Mouse (Mus musculus): Measurements from ENCODE around the gene Rpap3. TPM values are rescaled to one million over a fixed set of nuclear protein-coding genes. Genes with fewer than 3 reads are reported as not detected.
"Not testable (repeated sequence)": the region's sequence is repeated elsewhere in the genome, so short reads cannot be mapped to it uniquely, and the experiment has no call there.

Gene Rpap3
- total RNA-seq, 1 experiment from 2014 or later = 14.6 TPM

GRCm38 (mm10) chr15:97684118-97684517, 21.5 kb downstream of the Rpap3 start:
- no peak for DNase-seq

GRCm38 (mm10) chr15:97682053-97682452, 23.6 kb downstream of the Rpap3 start:
- no peak for DNase-seq

GRCm38 (mm10) chr15:97679991-97680681, 25.5 kb downstream of the Rpap3 start:
- no peak for DNase-seq

- no peak for DNase-seq
These were observed 28.3 kb downstream of the Rpap3 start for GRCm38 (mm10) chr15:97677341-97677740.

GRCm38 (mm10) chr15:97675927-97676326, 29.7 kb downstream of the Rpap3 start:
- no peak for DNase-seq

GRCm38 (mm10) chr15:97674423-97674822, 31.2 kb downstream of the Rpap3 start:
- no peak for DNase-seq

GRCm38 (mm10) chr15:97673256-97674000, 32.2 kb downstream of the Rpap3 start:
- DNase-seq = no peak

- DNase-seq = peak; percentile 52
These were observed 33.3 kb downstream of the Rpap3 start for GRCm38 (mm10) chr15:97672211-97672765.

- DNase-seq = peak; percentile 41
These were observed 35.1 kb downstream of the Rpap3 start for GRCm38 (mm10) chr15:97670554-97670953.

- not testable (repeated sequence) for DNase-seq
These were observed 37.3 kb downstream of the Rpap3 start for GRCm38 (mm10) chr15:97668158-97668877.

GRCm38 (mm10) chr15:97667437-97667836, 38.2 kb downstream of the Rpap3 start:
- peak; percentile 81 for DNase-seq

- DNase-seq = no peak
These were observed 39.2 kb downstream of the Rpap3 start for GRCm38 (mm10) chr15:97666457-97666770.

- DNase-seq = no peak
These were observed 39.7 kb downstream of the Rpap3 start for GRCm38 (mm10) chr15:97665770-97666456.

- no peak for DNase-seq
These were observed 40.5 kb downstream of the Rpap3 start for GRCm38 (mm10) chr15:97664981-97665668.

- DNase-seq = peak; percentile 82
These were observed 41.7 kb downstream of the Rpap3 start for GRCm38 (mm10) chr15:97663750-97664406.

GRCm38 (mm10) chr15:97658755-97659116, 46.9 kb downstream of the Rpap3 start:
- DNase-seq = no peak

GRCm38 (mm10) chr15:97657856-97658754, 47.5 kb downstream of the Rpap3 start:
- no peak for DNase-seq

GRCm38 (mm10) chr15:97657420-97657819, 48.2 kb downstream of the Rpap3 start:
- DNase-seq = no peak

- peak; percentile 20 for DNase-seq
These were observed 55.9 kb downstream of the Rpap3 start for GRCm38 (mm10) chr15:97649726-97650125.

- no peak for DNase-seq
These were observed 57.4 kb downstream of the Rpap3 start for GRCm38 (mm10) chr15:97648176-97648575.

Measured in adrenal gland, postnatal 14 days (tissue).